Mouse (Mus musculus): ENCODE measurements around the gene Vmn1r230. TPM values are rescaled to one million over a fixed set of nuclear protein-coding genes. Genes with fewer than 3 reads are reported as not detected.

The Vmn1r230 gene
- total RNA-seq (2014; fragmentation: Nextera tagmentation) (not detected in 2 replicates), total RNA-seq (2017) (not detected in 2 replicates)

GRCm38 (mm10) chr17:20840144-20840543 lies at the start of gene Vmn1r230:
Vmn1r230 (plus strand) TSS chr17:20840444.
- ATAC-seq (replicated peaks; ENCODE audit: poor library complexity, severe bottlenecking), result no peak

GRCm38 (mm10) chr17:20811255-20811654 lies 29.0 kb upstream of the Vmn1r230 start, which contains the start of gene Vmn1r229:
Vmn1r229 (plus strand) TSS chr17:20811555.
- ATAC-seq (replicated peaks; ENCODE audit: poor library complexity, severe bottlenecking), result no peak

Other genes with a start within 250 kb of the Vmn1r230 start
- not detected in 2 replicates for gene Vmn2r110, start 244.0 kb upstream of the Vmn1r230 start, total RNA-seq (2014; fragmentation: Nextera tagmentation)
- not detected in 2 replicates for gene Vmn2r110, start 244.0 kb upstream of the Vmn1r230 start, total RNA-seq (2017)
- gene Fpr-rs3, start 215.6 kb upstream of the Vmn1r230 start, total RNA-seq (2014; fragmentation: Nextera tagmentation), result not detected in 2 replicates
- not detected in 2 replicates for gene Fpr-rs3, start 215.6 kb upstream of the Vmn1r230 start, total RNA-seq (2017)
- gene Vmn1r226, start 157.6 kb upstream of the Vmn1r230 start, total RNA-seq (2014; fragmentation: Nextera tagmentation), result not detected in 2 replicates
- not detected in 2 replicates for gene Vmn1r226, start 157.6 kb upstream of the Vmn1r230 start, total RNA-seq (2017)
- not detected in 2 replicates for gene Vmn1r227, start 110.6 kb upstream of the Vmn1r230 start, total RNA-seq (2014; fragmentation: Nextera tagmentation)
- gene Vmn1r227, start 110.6 kb upstream of the Vmn1r230 start, total RNA-seq (2017), result not detected in 2 replicates
- gene Vmn1r228, start 54.3 kb upstream of the Vmn1r230 start, total RNA-seq (2014; fragmentation: Nextera tagmentation), result not detected in 2 replicates
- gene Vmn1r228, start 54.3 kb upstream of the Vmn1r230 start, total RNA-seq (2017), result not detected in 2 replicates
- not detected in 2 replicates for gene Vmn1r229, start 28.9 kb upstream of the Vmn1r230 start, total RNA-seq (2014; fragmentation: Nextera tagmentation)
- not detected in 2 replicates for gene Vmn1r229, start 28.9 kb upstream of the Vmn1r230 start, total RNA-seq (2017)
- not detected in 2 replicates for gene Vmn1r231, start 64.6 kb downstream of the Vmn1r230 start, total RNA-seq (2014; fragmentation: Nextera tagmentation)
- not detected in 2 replicates for gene Vmn1r231, start 64.6 kb downstream of the Vmn1r230 start, total RNA-seq (2017)
- gene Vmn1r232, start 79.3 kb downstream of the Vmn1r230 start, total RNA-seq (2014; fragmentation: Nextera tagmentation), result not detected in 2 replicates
- gene Vmn1r232, start 79.3 kb downstream of the Vmn1r230 start, total RNA-seq (2017), result not detected in 2 replicates
- 220 and 318 TPM in 2 replicates for gene Ppp2r1a, start 104.9 kb downstream of the Vmn1r230 start, total RNA-seq (2014; fragmentation: Nextera tagmentation)
- gene Ppp2r1a, start 104.9 kb downstream of the Vmn1r230 start, total RNA-seq (2017), result 119 and 128 TPM in 2 replicates
- not detected in 2 replicates for gene Vmn1r233, start 156.0 kb downstream of the Vmn1r230 start, total RNA-seq (2014; fragmentation: Nextera tagmentation)
- not detected in 2 replicates for gene Vmn1r233, start 156.0 kb downstream of the Vmn1r230 start, total RNA-seq (2017)
- gene Zfp160, start 168.5 kb downstream of the Vmn1r230 start, total RNA-seq (2014; fragmentation: Nextera tagmentation), result 16.7 and 32.4 TPM in 2 replicates
- 20.4 and 23.1 TPM in 2 replicates for gene Zfp160, start 168.5 kb downstream of the Vmn1r230 start, total RNA-seq (2017)